In genomic region chr4:131409805-131410204, GRCm38 (mm10) we compare ENCODE assay signal across 8 mouse cellular contexts.
A peak's percentile ranks its signal among the peaks of the same experiment; 100 is the strongest.
DNase-seq lines count a peak whose midpoint lies in the region; TF ChIP-seq lines count a peak whose summit lies in the region.

No protein-coding gene starts in this region.

- H3K9me3 ChIP-seq in E14TG2a.4 (ENCODE audit: low read length) = no peaks in the 10 kb centered on the region
- no peaks in the 10 kb centered on the region for H3K9me3 ChIP-seq in limb, embryonic 10.5 days (replicated peaks)

- no peak for TF ChIP-seq POLR2A in embryonic fibroblast, embryonic 13.5 days (IDR thresholded peaks at IDR 0.05; ENCODE audit: low read depth, low read length)

- peaks cover 14% of the 10 kb centered on the region for H3K4me1 ChIP-seq in E14TG2a.4 (replicated peaks; ENCODE audit: low read depth, low read length)
- no peaks in the 10 kb centered on the region for H3K4me1 ChIP-seq in embryonic fibroblast, embryonic 13.5 days (ENCODE audit: control insufficient read depth, insufficient read depth, low read length)
- peaks cover 46% of the 10 kb centered on the region for H3K4me1 ChIP-seq in limb, embryonic 10.5 days

- TF ChIP-seq CTCF in E14TG2a.4 (conservative IDR thresholded peaks at IDR 0.05; ENCODE audit: low read length) = peak; percentile 75
- peak; percentile 48; the same call in 1 of the 2 replicates for TF ChIP-seq CTCF in embryonic fibroblast, embryonic 13.5 days (IDR thresholded peaks at IDR 0.05; ENCODE audit: borderline replicate concordance, insufficient read depth, low read length)

- H3K27ac ChIP-seq in embryonic fibroblast, embryonic 13.5 days (ENCODE audit: insufficient read depth, low read length) = no peak overlapping the region
- no peak overlapping the region for H3K27ac ChIP-seq in limb, embryonic 10.5 days

- peak; percentile 43 for DNase-seq in layer of hippocampus, adult 11-12 months (ENCODE audit: low spot score)
- no peak for DNase-seq in layer of hippocampus, postnatal 36 days
- DNase-seq in WW6 (ENCODE audit: low read depth, low spot score) = peak; percentile 39
- peak; percentile 82 for DNase-seq in limb, embryonic 10.5 days (ENCODE audit: low spot score)
- peak; percentile 82 for DNase-seq in retina, postnatal 1 day
- no peak for DNase-seq in yolk sac, embryonic 10.5 days (ENCODE audit: low spot score)

- WGBS in limb, embryonic 10.5 days = 44% methylated on average over 3 of the region's 3 CpGs

- H3K4me3 ChIP-seq in E14TG2a.4 (replicated peaks; ENCODE audit: low read length) = no peak overlapping the region
- no peak overlapping the region for H3K4me3 ChIP-seq in embryonic fibroblast, embryonic 13.5 days (ENCODE audit: insufficient read depth, low read length)
- no peak overlapping the region for H3K4me3 ChIP-seq in limb, embryonic 10.5 days

- peaks cover 12% of the 10 kb centered on the region for H3K27me3 ChIP-seq in E14TG2a.4 (ENCODE audit: insufficient read depth, low read length)
- peaks cover 86% of the 10 kb centered on the region for H3K27me3 ChIP-seq in limb, embryonic 10.5 days (ENCODE audit: low read depth, poor library complexity, severe bottlenecking)

- no peaks in the 10 kb centered on the region for H3K36me3 ChIP-seq in E14TG2a.4 (ENCODE audit: insufficient read depth, low read length)
- H3K36me3 ChIP-seq in limb, embryonic 10.5 days = no peaks in the 10 kb centered on the region

Comparison
In these comparisons a context has a peak if more than half of its experiments do, and no peak if none do; other contexts are left out.
1. DNase-seq: peak in layer of hippocampus, adult 11-12 months (single experiment), WW6 (single experiment), limb, embryonic 10.5 days (single experiment) and retina, postnatal 1 day (single experiment); none in layer of hippocampus, postnatal 36 days (0 of 2) and yolk sac, embryonic 10.5 days (single experiment).